Mouse (Mus musculus) ES-E14 (cell line): ENCODE measurements around the gene Rnf39. TPM values are rescaled to one million over a fixed set of nuclear protein-coding genes. Genes with fewer than 3 reads are reported as not detected.

ENCODE experiments used
- DNase-seq: peaks from one replicate; pipeline ENCODE4 v3.0.0-alpha.2; 2013; ENCODE audit warnings: low read depth, low spot score
- H3K27ac ChIP-seq: 2 replicates; pipeline ENCODE4 v1.5.1; 2012; ENCODE audit warnings: low read depth, mild to moderate bottlenecking, low read length, moderate library complexity, mixed read lengths; ENCODE audit not compliant: poor library complexity, insufficient read depth, severe bottlenecking
- H3K36me3 ChIP-seq: 2 replicates; pipeline ENCODE4 v1.6.1; 2012; ENCODE audit warnings: mild to moderate bottlenecking, low read length, moderate library complexity, mixed read lengths; ENCODE audit not compliant: control insufficient read depth, poor library complexity, insufficient read depth, severe bottlenecking
- H3K4me1 ChIP-seq, 2 experiments: fragments of 150-350 bp in 1 of 2; sonication (generic) in 1 of 2; 2 replicates each; pipeline ENCODE4 v1.6.1; 2012; ENCODE audit warnings: low read length in 2 of 2, mild to moderate bottlenecking in 1 of 2, mixed read lengths in 1 of 2; ENCODE audit not compliant: control insufficient read depth in 2 of 2, insufficient read depth in 2 of 2, poor library complexity in 1 of 2
- H3K4me3 ChIP-seq, 2 experiments: fragments of 150-350 bp in 1 of 2; sonication (generic) in 1 of 2; 2 replicates each; pipeline ENCODE4 v1.5.1; 2012; ENCODE audit warnings: low read length in 2 of 2, low read depth in 1 of 2, mild to moderate bottlenecking in 1 of 2, mixed read lengths in 1 of 2; ENCODE audit not compliant: insufficient read depth in 1 of 2, poor library complexity in 1 of 2, severe bottlenecking in 1 of 2
- H3K9ac ChIP-seq: 2 replicates; pipeline ENCODE4 v1.6.1; 2012; ENCODE audit warnings: low read depth, mild to moderate bottlenecking, low read length, mixed read lengths; ENCODE audit not compliant: poor library complexity, insufficient read depth, severe bottlenecking
- H3K9me3 ChIP-seq: fragments of 150-350 bp; sonication (generic); 2 replicates; pipeline ENCODE4 v1.6.1; 2012; ENCODE audit warnings: low read depth, mild to moderate bottlenecking, low read length; ENCODE audit not compliant: control insufficient read depth, insufficient read depth
- CHD2 ChIP-seq: IDR thresholded peaks from 2 replicates; pipeline ENCODE4 v1.6.1; 2014; ENCODE audit warnings: mild to moderate bottlenecking, low read depth, low read length, inconsistent platforms
- HCFC1 ChIP-seq: IDR thresholded peaks from 2 replicates; pipeline ENCODE4 v1.6.1; 2012; ENCODE audit warnings: low read length, inconsistent platforms, borderline replicate concordance; ENCODE audit not compliant: insufficient read depth
- ZC3H11A ChIP-seq: IDR thresholded peaks from 2 replicates; pipeline ENCODE4 v1.6.1; 2012; ENCODE audit warnings: low read depth, mild to moderate bottlenecking, inconsistent platforms, low read length, borderline replicate concordance
- in situ Hi-C, 2 experiments: fragments of 600-800 bp; cut with MboI; formaldehyde crosslinking; loops; one replicate each; pipeline ENCODE4 v1.15.1; 2025; ENCODE audit warnings: low sequenced_read_pairs in 2 of 2, inconsistent platforms in 1 of 2; ENCODE audit not compliant: unreplicated experiment in 2 of 2
- total RNA-seq: library from RNA; depleted of rRNA; stranded (reverse); fragments of 300-350 nt; gene quantifications from 2 replicates; pipeline ENCODE4 v1.2.3, GENCODE M21; 2012; rRNA removed

The Rnf39 gene
- total RNA-seq, 1 experiment, result 1.9 TPM

GRCm38 (mm10) chr17:36997033-36997735 lies 54.5 kb downstream of the Rnf39 start:
- Histone ChIP-seq H3K9ac (peak overlapping the region; percentile 33; the same call in 1 of the 2 replicates), H3K36me3 (no peaks in the 10 kb centered on the region), H3K27ac (peak overlapping the region; percentile 92; the same call in 1 of the 2 replicates), H3K4me3 (peak overlapping the region in 1 of 2 experiments; percentile 15; a peak in 1 of 4 replicates), H3K4me1 (peaks cover 14 to 28% of the 10 kb centered on the region in 2 experiments), H3K9me3 (no peaks in the 10 kb centered on the region)
- peak; percentile 99 for DNase-seq
- in situ Hi-C loops, result no loop called here
- TF ChIP-seq HCFC1 (no peak), CHD2 (no peak), ZC3H11A (peak; percentile 63; the same call in 1 of the 2 replicates)

Other genes with a start within 250 kb of the Rnf39 start
- not detected in 2 replicates for gene H2-M10.5, start 170.0 kb upstream of the Rnf39 start, total RNA-seq
- not detected in 2 replicates for gene H2-M10.6, start 130.7 kb upstream of the Rnf39 start, total RNA-seq
- 21.1 and 24.6 TPM in 2 replicates for gene Trim26, start 105.8 kb upstream of the Rnf39 start, total RNA-seq
- gene Trim15, start 75.7 kb upstream of the Rnf39 start, total RNA-seq, result 0.16 TPM in 1 of 2 replicates, not detected in the other
- not detected in 2 replicates for gene Trim10, start 73.3 kb upstream of the Rnf39 start, total RNA-seq
- 0.18 and 0.26 TPM in 2 replicates for gene Trim40, start 52.8 kb upstream of the Rnf39 start, total RNA-seq
- not detected in 2 replicates for gene Trim31, start 44.8 kb upstream of the Rnf39 start, total RNA-seq
- gene Ppp1r11, start 8.8 kb downstream of the Rnf39 start, total RNA-seq, result 76.4 and 108 TPM in 2 replicates
- gene Znrd1, start 15.6 kb downstream of the Rnf39 start, total RNA-seq, result 74.5 and 81.0 TPM in 2 replicates
- 13.8 and 15.1 TPM in 2 replicates for gene Znrd1as, start 15.7 kb downstream of the Rnf39 start, total RNA-seq
- 14.8 and 16.9 TPM in 2 replicates for gene 2410137M14Rik, start 38.3 kb downstream of the Rnf39 start, total RNA-seq
- gene H2-M5, start 46.6 kb downstream of the Rnf39 start, total RNA-seq, result 49.4 and 55.4 TPM in 2 replicates
- gene Zfp57, start 58.2 kb downstream of the Rnf39 start, total RNA-seq, result 360 and 437 TPM in 2 replicates
- 0.62 and 0.85 TPM in 2 replicates for gene Mog, start 80.5 kb downstream of the Rnf39 start, total RNA-seq
- gene Gabbr1, start 103.0 kb downstream of the Rnf39 start, total RNA-seq, result 60.9 and 106 TPM in 2 replicates
- 0.11 and 0.22 TPM in 2 replicates for gene Olfr90, start 145.6 kb downstream of the Rnf39 start, total RNA-seq
- gene Olfr91, start 155.4 kb downstream of the Rnf39 start, total RNA-seq, result 0.11 and 0.13 TPM in 2 replicates
- gene Olfr92, start 177.2 kb downstream of the Rnf39 start, total RNA-seq, result not detected in 2 replicates
- gene Olfr93, start 218.6 kb downstream of the Rnf39 start, total RNA-seq, result not detected in 2 replicates